ENCODE assay signal across 8 mouse cellular contexts in genomic region chr10:59878823-59879222, GRCm38 (mm10). TPM values are rescaled to one million over a fixed set of nuclear protein-coding genes. Genes with fewer than 3 reads are reported as not detected.
A peak's percentile ranks its signal among the peaks of the same experiment; 100 is the strongest.
DNase-seq lines count a peak whose midpoint lies in the region; ATAC-seq and TF ChIP-seq lines count a peak whose summit lies in the region.

No protein-coding gene starts in this region.

- peak; percentile 61 for DNase-seq in lung, embryonic 14.5 days
- no peak for DNase-seq in lung, postnatal 25 days (ENCODE audit: low spot score)
- DNase-seq in urinary bladder, adult 2 months (ENCODE audit: low spot score) = no peak
- no peak for DNase-seq in frontal cortex, postnatal 14 days (ENCODE audit: low spot score in 2 of 2)
- DNase-seq in left cerebral cortex, adult 8-10 months (ENCODE audit: low spot score in 2 of 2) = no peak

- H3K27ac ChIP-seq in lung, embryonic 14.5 days (ENCODE audit: low read depth) = peak overlapping the region; percentile 100
- H3K27ac ChIP-seq in hindbrain, embryonic 12.5 days = peak overlapping the region; percentile 99
- peak overlapping the region; percentile 55 for H3K27ac ChIP-seq in macrophage

- peaks cover 40% of the 10 kb centered on the region for H3K79me2 ChIP-seq in macrophage (ENCODE audit: inconsistent target)

- ATAC-seq in lung, embryonic 14.5 days (ENCODE audit: insufficient read depth) = peak; percentile 15; the same call in 1 of the 2 replicates
- ATAC-seq in common myeloid progenitor, adult 5-6 weeks (replicated peaks; ENCODE audit: low read depth, poor library complexity, severe bottlenecking) = peak; percentile 34
- ATAC-seq in hindbrain, embryonic 12.5 days (ENCODE audit: low FRiP score) = peak; percentile 2; the same call in 1 of the 2 replicates

- H3K4me1 ChIP-seq in lung, embryonic 14.5 days (ENCODE audit: insufficient read depth) = peaks cover 7% of the 10 kb centered on the region
- H3K4me1 ChIP-seq in hindbrain, embryonic 12.5 days = peaks cover 16% of the 10 kb centered on the region

- 20% methylated on average over 5 of the region's 5 CpGs for WGBS in lung, embryonic 14.5 days
- 28% methylated on average over 5 of the region's 5 CpGs for WGBS in hindbrain, embryonic 12.5 days
- WGBS in macrophage (ENCODE audit: missing documents) = 16% methylated on average over 5 of the region's 5 CpGs

- no peaks in the 10 kb centered on the region for H3K9me3 ChIP-seq in lung, embryonic 14.5 days (ENCODE audit: low read depth, low read length)
- H3K9me3 ChIP-seq in hindbrain, embryonic 12.5 days (replicated peaks) = no peaks in the 10 kb centered on the region

- no peak for TF ChIP-seq CTCF in lung, embryonic 14.5 days (IDR thresholded peaks at IDR 0.05; ENCODE audit: low read depth)

- H3K36me3 ChIP-seq in lung, embryonic 14.5 days (ENCODE audit: insufficient read depth) = peaks cover 5% of the 10 kb centered on the region; the same call in 1 of the 2 replicates
- no peaks in the 10 kb centered on the region for H3K36me3 ChIP-seq in hindbrain, embryonic 12.5 days
- no peaks in the 10 kb centered on the region for H3K36me3 ChIP-seq in macrophage (ENCODE audit: inconsistent target)

- peak overlapping the region; percentile 98 for H3K9ac ChIP-seq in lung, embryonic 14.5 days
- H3K9ac ChIP-seq in hindbrain, embryonic 12.5 days = peak overlapping the region; percentile 92; the same call in 1 of the 2 replicates

- peak overlapping the region; percentile 91 for H3K4me3 ChIP-seq in lung, embryonic 14.5 days (ENCODE audit: low read depth, low read length)
- peak overlapping the region; percentile 57 for H3K4me3 ChIP-seq in hindbrain, embryonic 12.5 days
- H3K4me3 ChIP-seq in macrophage (ENCODE audit: inconsistent target) = peak overlapping the region; percentile 97

- no peaks in the 10 kb centered on the region for H3K27me3 ChIP-seq in lung, embryonic 14.5 days (ENCODE audit: insufficient read depth, low read length)
- no peaks in the 10 kb centered on the region for H3K27me3 ChIP-seq in hindbrain, embryonic 12.5 days

- peak overlapping the region; percentile 85 for H3K4me2 ChIP-seq in lung, embryonic 14.5 days
- peak overlapping the region; percentile 83 for H3K4me2 ChIP-seq in hindbrain, embryonic 12.5 days (replicated peaks)

RNA-seq across cellular contexts. Expression of gene Dnajb12, which starts 0.5 kb away (rescaled TPM):
- 26.7 and 28.1 TPM in 2 replicates for polyA plus RNA-seq in lung, embryonic 14.5 days (2014; fragmentation: Nextera tagmentation; extraction: Ambion mirVana)
- 22.7 and 23.9 TPM in 2 replicates for total RNA-seq in common myeloid progenitor, adult 5-6 weeks (2017)
- 23.8 and 24.7 TPM in 2 replicates for polyA plus RNA-seq in hindbrain, embryonic 12.5 days (2016; fragmentation: Nextera tagmentation; extraction: Ambion mirVana)
- total RNA-seq in macrophage (2018; cell fraction: chromatin; rRNA removed) = 10 to 100 TPM; 22.6 to 37.6 (median 29.2) TPM
- 10 to 100 TPM; 32.5 to 45.7 (median 37.8) TPM for total RNA-seq in macrophage (2018; cell fraction: cytosol; rRNA removed)
- 10 to 100 TPM; 26.1 to 38.9 (median 31.3) TPM for total RNA-seq in macrophage (2018; cell fraction: nucleus; rRNA removed)
- 24.9 to 38.2 TPM (median 31.2 TPM) in 3 replicates for polyA plus RNA-seq in macrophage (2018)
- polyA plus RNA-seq in urinary bladder, adult 2 months (2012; rRNA removed) = 34.9 and 44.7 TPM in 2 replicates
- 10 to 100 TPM; 50.8 to 56.3 (median 54.1) TPM for total RNA-seq in left cerebral cortex, adult 8-10 months (2022)
